Mouse (Mus musculus) left cerebral cortex, postnatal 4 days (tissue): ENCODE data around the gene Ctsf. TPM values are rescaled to one million over a fixed set of nuclear protein-coding genes. Genes with fewer than 3 reads are reported as not detected.
A peak's percentile ranks its signal among the peaks of the same experiment; 100 is the strongest.
"Not testable (repeated sequence)": the region's sequence is repeated elsewhere in the genome, so short reads cannot be mapped to it uniquely, and the experiment has no call there.

ENCODE experiments used
- DNase-seq: peaks from one replicate; pipeline ENCODE4 v3.0.0-alpha.2; 2022
- intact Hi-C: fragments of 180-260 bp; cut with DNase I; formaldehyde crosslinking; loops from one replicate; pipeline ENCODE4 v1.15.1; 2025
- total RNA-seq, 2 experiments: library from RNA; stranded (reverse); gene quantifications; 2 replicates each; pipeline ENCODE4 v1.2.3; 2021

Ctsf gene
- 10 to 100 TPM; 66.9 to 70.3 TPM for total RNA-seq

GRCm38 (mm10) chr19:4854552-4855469 lies at the start of gene Ctsf:
Gene Ctsf, plus strand, starts transcription at chr19:4855130.
- peak; percentile 85 for DNase-seq
- intact Hi-C loops = no loop called here

- intact Hi-C loops = no loop called here
- no peak for DNase-seq
Observed at GRCm38 (mm10) chr19:4810309-4810708, 44.6 kb upstream of the Ctsf start.

- intact Hi-C loops = no loop called here
- DNase-seq = no peak
Observed at GRCm38 (mm10) chr19:4810746-4811062, 44.2 kb upstream of the Ctsf start.

- intact Hi-C loops = no loop called here
- DNase-seq = peak; percentile 99
Observed at GRCm38 (mm10) chr19:4811063-4811908, 43.6 kb upstream of the Ctsf start, which contains the start of the genes Gm21992 and Rbm14. Gene Gm21992, minus strand, starts transcription at chr19:4811612. Gene Rbm14, minus strand, starts transcription at chr19:4811634.

GRCm38 (mm10) chr19:4811909-4812242 lies 43.1 kb upstream of the Ctsf start:
- no peak for DNase-seq
- intact Hi-C loops = no loop called here

- DNase-seq, intact Hi-C loops: not testable (repeated sequence)
Observed at GRCm38 (mm10) chr19:4812334-4812949, 42.5 kb upstream of the Ctsf start.

- intact Hi-C loops = no loop called here
- DNase-seq = peak; percentile 50
Observed at GRCm38 (mm10) chr19:4813015-4813414, 41.9 kb upstream of the Ctsf start.

- intact Hi-C loops = no loop called here
- DNase-seq = no peak
Observed at GRCm38 (mm10) chr19:4817182-4817835, 37.6 kb upstream of the Ctsf start.

- intact Hi-C loops = no loop called here
- DNase-seq = peak; percentile 93
Observed at GRCm38 (mm10) chr19:4820678-4821303, 34.1 kb upstream of the Ctsf start.

- intact Hi-C loops = no loop called here
- DNase-seq = no peak
Observed at GRCm38 (mm10) chr19:4828444-4829114, 26.4 kb upstream of the Ctsf start.

- intact Hi-C loops = no loop called here
- DNase-seq = peak; percentile 88
Observed at GRCm38 (mm10) chr19:4829156-4829555, 25.8 kb upstream of the Ctsf start.

GRCm38 (mm10) chr19:4833977-4834376 lies 21.0 kb upstream of the Ctsf start:
- no peak for DNase-seq
- intact Hi-C loops = no loop called here

GRCm38 (mm10) chr19:4836096-4836495 lies 18.8 kb upstream of the Ctsf start:
- DNase-seq = no peak
- intact Hi-C loops = no loop called here

- intact Hi-C loops = no loop called here
- DNase-seq = no peak
Observed at GRCm38 (mm10) chr19:4837049-4837448, 17.9 kb upstream of the Ctsf start.

GRCm38 (mm10) chr19:4838526-4839140 lies 16.3 kb upstream of the Ctsf start:
- intact Hi-C loops = no loop called here
- no peak for DNase-seq

GRCm38 (mm10) chr19:4839149-4839548 lies 15.8 kb upstream of the Ctsf start, which contains the start of the genes Ccs and Ccdc87:
Gene Ccs, minus strand, starts transcription at chr19:4839332.
Gene Ccdc87, plus strand, starts transcription at chr19:4839366.
- peak; percentile 96 for DNase-seq
- intact Hi-C loops = no loop called here

GRCm38 (mm10) chr19:4840848-4841247 lies 14.1 kb upstream of the Ctsf start:
- intact Hi-C loops = no loop called here
- no peak for DNase-seq

GRCm38 (mm10) chr19:4842611-4843010 lies 12.3 kb upstream of the Ctsf start:
- intact Hi-C loops = no loop called here
- DNase-seq = no peak

GRCm38 (mm10) chr19:4845846-4846245 lies 9.1 kb upstream of the Ctsf start:
- no peak for DNase-seq
- intact Hi-C loops = no loop called here
